Mouse (Mus musculus) MEL (cell line): ENCODE measurements around the gene Rbfox3. TPM values are rescaled to one million over a fixed set of nuclear protein-coding genes. Genes with fewer than 3 reads are reported as not detected.

Experiments used
- DNase-seq: peaks from one replicate; pipeline ENCODE4 v3.0.0; 2011; ENCODE audit warnings: low read depth, low spot score
- H3K27ac ChIP-seq: 2 replicates; pipeline ENCODE4 v1.5.1; 2012; ENCODE audit warnings: low read depth, mild to moderate bottlenecking, control low read depth, low read length, moderate library complexity; ENCODE audit not compliant: control insufficient read depth
- H3K27me3 ChIP-seq, 2 experiments: fragments of 150-350 bp in 1 of 2; sonication (generic) in 1 of 2; 2 replicates each; pipeline ENCODE4 v1.6.1; 2012; ENCODE audit warnings: low read length in 2 of 2, mild to moderate bottlenecking in 2 of 2, improper control_type of control experiment in 1 of 2, moderate library complexity in 1 of 2; ENCODE audit not compliant: insufficient read depth in 2 of 2, control insufficient read depth in 1 of 2
- H3K36me3 ChIP-seq, 2 experiments: 2 replicates each; pipeline ENCODE4 v1.6.1; 2012 to 2014; ENCODE audit warnings: low read length in 2 of 2, improper control_type of control experiment in 1 of 2, inconsistent platforms in 1 of 2, mild to moderate bottlenecking in 1 of 2; ENCODE audit not compliant: insufficient read depth in 2 of 2, control insufficient read depth in 1 of 2
- H3K4me1 ChIP-seq, 2 experiments: fragments of 150-350 bp in 1 of 2; sonication (generic) in 1 of 2; 2 replicates each; pipeline ENCODE4 v1.6.1; 2012; ENCODE audit warnings: low read length in 2 of 2, improper control_type of control experiment in 1 of 2, mild to moderate bottlenecking in 1 of 2; ENCODE audit not compliant: insufficient read depth in 2 of 2, control insufficient read depth in 1 of 2
- H3K4me3 ChIP-seq, 2 experiments: fragments of 150-350 bp in 1 of 2; sonication (generic) in 1 of 2; 2 replicates each; pipeline ENCODE4 v1.5.1; 2012; ENCODE audit warnings: low read depth in 2 of 2, low read length in 2 of 2, mild to moderate bottlenecking in 2 of 2, moderate library complexity in 2 of 2, control low read depth in 1 of 2, improper control_type of control experiment in 1 of 2; ENCODE audit not compliant: control insufficient read depth in 1 of 2, insufficient read depth in 1 of 2
- H3K79me2 ChIP-seq: 2 replicates; pipeline ENCODE4 v1.6.1; 2012; ENCODE audit warnings: mild to moderate bottlenecking, low read length, moderate library complexity; ENCODE audit not compliant: control insufficient read depth, poor library complexity, insufficient read depth
- H3K9ac ChIP-seq: 2 replicates; pipeline ENCODE4 v1.6.1; 2012; ENCODE audit warnings: low read depth, mild to moderate bottlenecking, control low read depth, low read length, moderate library complexity; ENCODE audit not compliant: control insufficient read depth, poor library complexity, severe bottlenecking
- H3K9me3 ChIP-seq: fragments of 150-350 bp; sonication (generic); replicated peaks from 2 replicates; pipeline ENCODE4 v1.6.1; 2012; ENCODE audit warnings: mild to moderate bottlenecking, low read length, improper control_type of control experiment, moderate library complexity; ENCODE audit not compliant: insufficient read depth
- E2F4 ChIP-seq: IDR thresholded peaks from 2 replicates; pipeline ENCODE4 v1.6.1; 2011; ENCODE audit warnings: low read depth, low read length, improper control_type of control experiment, borderline replicate concordance
- ELF1 ChIP-seq: IDR thresholded peaks from 2 replicates; pipeline ENCODE4 v1.6.1; 2014; ENCODE audit warnings: low read depth, mild to moderate bottlenecking, inconsistent platforms, low read length, improper control_type of control experiment, moderate library complexity
- ETS1 ChIP-seq: IDR thresholded peaks from 2 replicates; pipeline ENCODE4 v1.6.1; 2012; ENCODE audit warnings: low read depth, mild to moderate bottlenecking, inconsistent platforms, low read length, improper control_type of control experiment, moderate library complexity
- GABPA ChIP-seq: IDR thresholded peaks from 2 replicates; pipeline ENCODE4 v1.6.1; 2012; ENCODE audit warnings: low read depth, mild to moderate bottlenecking, inconsistent platforms, low read length, improper control_type of control experiment, moderate library complexity
- GATA1 ChIP-seq: IDR thresholded peaks from 2 replicates; pipeline ENCODE4 v1.6.1; 2011; ENCODE audit warnings: low read depth, low read length, improper control_type of control experiment
- KAT2A ChIP-seq: conservative IDR thresholded peaks from 2 replicates; pipeline ENCODE4 v1.6.1; 2012; ENCODE audit warnings: low read depth, low read length, improper control_type of control experiment, inconsistent platforms
- MAFK ChIP-seq: IDR thresholded peaks from 2 replicates; pipeline ENCODE4 v1.6.1; 2011; ENCODE audit warnings: low read depth, mild to moderate bottlenecking, low read length, improper control_type of control experiment, borderline replicate concordance
- MAX ChIP-seq: IDR thresholded peaks from 2 replicates; pipeline ENCODE4 v1.6.1; 2011; ENCODE audit warnings: low read length, improper control_type of control experiment
- MAZ ChIP-seq: IDR thresholded peaks from 2 replicates; pipeline ENCODE4 v1.6.1; 2012; ENCODE audit warnings: low read depth, mild to moderate bottlenecking, inconsistent platforms, low read length, improper control_type of control experiment
- MEF2A ChIP-seq: IDR thresholded peaks from 2 replicates; pipeline ENCODE4 v1.6.1; 2014; ENCODE audit warnings: low read depth, mild to moderate bottlenecking, inconsistent platforms, low read length, improper control_type of control experiment; ENCODE audit not compliant: poor library complexity, insufficient replicate concordance, severe bottlenecking; ENCODE audit errors: extremely low read depth
- MXI1 ChIP-seq: IDR thresholded peaks from 2 replicates; pipeline ENCODE4 v1.6.1; 2011; ENCODE audit warnings: mild to moderate bottlenecking, low read depth, low read length, improper control_type of control experiment
- MYB ChIP-seq: IDR thresholded peaks from 2 replicates; pipeline ENCODE4 v1.6.1; 2011; ENCODE audit warnings: mild to moderate bottlenecking, low read depth, low read length, improper control_type of control experiment
- MYC ChIP-seq: IDR thresholded peaks from 2 replicates; pipeline ENCODE4 v1.6.1; 2011; ENCODE audit warnings: low read depth, mild to moderate bottlenecking, low read length, improper control_type of control experiment, moderate library complexity
- NELFE ChIP-seq: IDR thresholded peaks from 2 replicates; pipeline ENCODE4 v1.6.1; 2011; ENCODE audit warnings: low read depth, low read length, improper control_type of control experiment
- NRF1 ChIP-seq: IDR thresholded peaks from 2 replicates; pipeline ENCODE4 v1.6.1; 2014; ENCODE audit warnings: low read depth, mild to moderate bottlenecking, inconsistent platforms, low read length, improper control_type of control experiment, moderate library complexity; ENCODE audit not compliant: poor library complexity, insufficient read depth, severe bottlenecking
- POLR2A ChIP-seq, 2 experiments: IDR thresholded peaks; 2 replicates each; pipeline ENCODE4 v1.6.1; 2011 to 2012; ENCODE audit warnings: low read length in 2 of 2, mild to moderate bottlenecking in 2 of 2, control low read depth in 1 of 2, improper control_type of control experiment in 1 of 2, low read depth in 1 of 2, moderate library complexity in 1 of 2; ENCODE audit not compliant: control insufficient read depth in 1 of 2, insufficient read depth in 1 of 2, poor library complexity in 1 of 2
- RAD21 ChIP-seq: IDR thresholded peaks from 2 replicates; pipeline ENCODE4 v1.6.1; 2011; ENCODE audit warnings: mild to moderate bottlenecking, low read depth, low read length, improper control_type of control experiment
- RCOR1 ChIP-seq: IDR thresholded peaks from 2 replicates; pipeline ENCODE4 v1.6.1; 2012; ENCODE audit warnings: low read depth, mild to moderate bottlenecking, inconsistent platforms, low read length, improper control_type of control experiment
- SIN3A ChIP-seq: IDR thresholded peaks from 2 replicates; pipeline ENCODE4 v1.6.1; 2012; ENCODE audit warnings: low read length, improper control_type of control experiment, inconsistent platforms
- TAL1 ChIP-seq: IDR thresholded peaks from 2 replicates; pipeline ENCODE4 v1.6.1; 2012; ENCODE audit warnings: mild to moderate bottlenecking, inconsistent platforms, low read length, moderate library complexity, mixed read lengths
- UBTF ChIP-seq: IDR thresholded peaks from 2 replicates; pipeline ENCODE4 v1.6.1; 2012; ENCODE audit warnings: low read depth, mild to moderate bottlenecking, inconsistent platforms, low read length, improper control_type of control experiment, moderate library complexity, borderline replicate concordance; ENCODE audit not compliant: insufficient read depth
- USF1 ChIP-seq: IDR thresholded peaks from 2 replicates; pipeline ENCODE4 v1.6.1; 2014; ENCODE audit warnings: low read depth, mild to moderate bottlenecking, inconsistent platforms, low read length, improper control_type of control experiment, moderate library complexity
- USF2 ChIP-seq, 2 experiments: IDR thresholded peaks; 2 replicates each; pipeline ENCODE4 v1.6.1; 2011 to 2012; ENCODE audit warnings: improper control_type of control experiment in 2 of 2, low read length in 2 of 2, borderline replicate concordance in 1 of 2, inconsistent platforms in 1 of 2, low read depth in 1 of 2, mild to moderate bottlenecking in 1 of 2; ENCODE audit not compliant: insufficient read depth in 1 of 2
- ZC3H11A ChIP-seq: IDR thresholded peaks from 2 replicates; pipeline ENCODE4 v1.6.1; 2012; ENCODE audit warnings: low read depth, mild to moderate bottlenecking, inconsistent platforms, low read length, improper control_type of control experiment
- ZMIZ1 ChIP-seq: IDR thresholded peaks from 2 replicates; pipeline ENCODE4 v1.6.1; 2012; ENCODE audit warnings: low read depth, mild to moderate bottlenecking, inconsistent platforms, low read length, improper control_type of control experiment, moderate library complexity
- polyA plus RNA-seq, 2 experiments: library from polyadenylated mRNA; stranded (reverse) in 1 of 2; unstranded in 1 of 2; fragments of >175 nt in 1 of 2; fragments of >200 nt in 1 of 2; gene quantifications; 2 replicates each; pipeline versions ENCODE4 v1.2.1 to v1.2.4; 2012; ENCODE audit warnings: low replicate concordance in 2 of 2, low read depth in 1 of 2; ENCODE audit not compliant: insufficient read length in 2 of 2, insufficient read depth in 1 of 2, missing spikeins in 1 of 2
- total RNA-seq: library from RNA; depleted of rRNA; stranded (reverse); fragments of 300-350 nt; gene quantifications from 2 replicates; pipeline ENCODE4 v1.2.3, GENCODE M21; 2012

Rbfox3 gene
- total and polyA plus RNA-seq, 3 experiments = not detected

- TF ChIP-seq KAT2A (no peak), POLR2A (IDR thresholded peaks at IDR 0.05; ENCODE audit: control insufficient read depth in 1 of 2, insufficient read depth in 1 of 2, low read depth in 1 of 2, low read length in 2 of 2, poor library complexity in 1 of 2) (no peak), ELF1 (no peak), GATA1 (no peak), RAD21 (no peak), USF2 (IDR thresholded peaks at IDR 0.05; ENCODE audit: borderline replicate concordance in 1 of 2, insufficient read depth in 1 of 2, low read depth in 1 of 2, low read length in 2 of 2) (no peak), SIN3A (no peak), MAX (no peak), MAFK (no peak), NRF1 (no peak), E2F4 (no peak), MYB (no peak), TAL1 (no peak), USF1 (no peak), GABPA (no peak)
- Histone ChIP-seq H3K9me3 (no peaks in the 10 kb centered on the region), H3K27me3 (no peaks in the 10 kb centered on the region), H3K27ac (no peak overlapping the region), H3K4me1 (no peaks in the 10 kb centered on the region), H3K9ac (no peak overlapping the region), H3K4me3 (no peak overlapping the region), H3K79me2 (no peaks in the 10 kb centered on the region), H3K36me3 (no peaks in the 10 kb centered on the region)
- no peak for DNase-seq
Measured at GRCm38 (mm10) chr11:118889500-118889899, 21.9 kb downstream of the Rbfox3 start.

DNA sequence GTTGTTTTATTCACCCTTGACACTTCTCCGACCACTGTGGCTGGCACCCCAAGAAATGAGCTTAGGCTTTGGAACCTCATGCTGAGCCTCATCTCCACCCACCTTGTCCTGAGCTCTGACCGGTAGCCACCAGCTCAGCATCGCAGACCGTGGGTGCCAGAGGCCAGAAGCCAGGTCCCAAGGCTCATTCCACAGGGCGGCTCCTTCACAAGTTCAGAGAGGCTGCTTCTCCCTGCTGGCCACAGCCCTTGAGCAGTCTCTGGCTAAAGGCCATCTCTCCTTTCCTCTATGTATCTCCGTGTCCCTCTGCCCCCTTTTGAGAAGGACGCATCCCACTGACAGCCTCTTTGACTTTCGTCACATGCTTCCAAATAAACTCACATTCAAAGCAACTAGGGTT lies 23.0 kb downstream of the Rbfox3 start:
- H3K9ac ChIP-seq = no peak overlapping the region
- no peaks in the 10 kb centered on the region for H3K79me2 ChIP-seq
- no peak for TF ChIP-seq MYB
- TF ChIP-seq RCOR1 = no peak
- TF ChIP-seq MAFK = no peak
- TF ChIP-seq UBTF = no peak
- TF ChIP-seq MEF2A = no peak
- no peak for TF ChIP-seq MXI1
- no peak for TF ChIP-seq NELFE
- no peak for TF ChIP-seq USF1
- TF ChIP-seq MYC = no peak
- TF ChIP-seq TAL1 = no peak
- no peak for TF ChIP-seq MAZ
- TF ChIP-seq NRF1 = no peak
- TF ChIP-seq ETS1 = no peak
- TF ChIP-seq ZMIZ1 = no peak
- TF ChIP-seq RAD21 = no peak
- no peak for TF ChIP-seq ELF1
- TF ChIP-seq ZC3H11A = no peak
- TF ChIP-seq, all 39 proteins: peak for 0
- DNase-seq = no peak
- Histone ChIP-seq H3K4me3 (no peak overlapping the region), H3K27me3 (no peaks in the 10 kb centered on the region), H3K9me3 (no peaks in the 10 kb centered on the region), H3K36me3 (no peaks in the 10 kb centered on the region), H3K27ac (no peak overlapping the region), H3K4me1 (no peaks in the 10 kb centered on the region)
